In the genomic region with DNA sequence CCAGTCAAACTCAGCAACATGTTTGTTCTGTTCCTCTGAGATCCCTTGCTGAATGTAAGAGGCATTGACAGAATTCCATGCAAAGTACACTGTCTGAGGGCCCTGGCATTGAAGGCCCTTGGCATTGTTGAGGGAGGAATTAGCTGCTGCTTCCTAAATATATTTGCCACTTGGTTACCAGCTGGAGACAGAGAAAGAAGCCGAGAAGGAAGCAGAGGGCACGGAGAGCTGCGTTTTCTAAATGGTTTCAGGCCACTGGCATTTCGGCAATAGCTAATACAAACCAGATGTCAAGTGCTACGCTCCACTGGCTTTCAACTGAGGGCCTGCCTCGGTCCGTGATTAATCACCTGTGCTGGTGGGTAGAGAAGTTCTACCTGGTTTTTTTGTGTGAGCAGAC, we compare ENCODE assay signal across 10 mouse cellular contexts.
DNase-seq lines count a peak whose midpoint lies in the region; ATAC-seq and TF ChIP-seq lines count a peak whose summit lies in the region.
"Had no signal": no experiment of that assay in that cellular context is flagged by ENCODE, and none has a peak within 500 bp of the region (broad histone marks: within the 10 kb centered on the region; RNA-seq: fewer than 3 reads in every experiment).

No protein-coding gene starts in this region.

- no peaks in the 10 kb centered on the region for H3K27me3 ChIP-seq in embryonic facial prominence, embryonic 11.5 days (ENCODE audit: control insufficient read depth, insufficient read depth, low read length)
- peaks cover 8% of the 10 kb centered on the region; the same call in 1 of the 2 replicates for H3K27me3 ChIP-seq in forebrain, postnatal 0 days (ENCODE audit: insufficient read depth, low read length)
- no peaks in the 10 kb centered on the region for H3K27me3 ChIP-seq in liver, embryonic 11.5 days (replicated peaks; ENCODE audit: control insufficient read depth, insufficient read depth, low read length)
- H3K27me3 ChIP-seq in intestine, embryonic 16.5 days (replicated peaks; ENCODE audit: control insufficient read depth, insufficient read depth, low read length): no peaks in the 10 kb centered on the region

- H3K4me1 ChIP-seq in embryonic facial prominence, embryonic 11.5 days (ENCODE audit: control insufficient read depth, insufficient read depth, low read length): peaks cover 3% of the 10 kb centered on the region
- 0 out of 2 replicates have a peak, but pooled peaks cover 4% of the 10 kb centered on the region for H3K4me1 ChIP-seq in forebrain, postnatal 0 days (ENCODE audit: insufficient read depth)
- H3K4me1 ChIP-seq in liver, embryonic 11.5 days (replicated peaks; ENCODE audit: control insufficient read depth, insufficient read depth, low read length): no peaks in the 10 kb centered on the region
- H3K4me1 ChIP-seq in intestine, embryonic 16.5 days (ENCODE audit: control insufficient read depth, insufficient read depth, low read length): no peaks in the 10 kb centered on the region

- no peak for TF ChIP-seq CTCF in forebrain, postnatal 0 days (IDR thresholded peaks at IDR 0.05; ENCODE audit: low read depth)

- H3K4me2 ChIP-seq in embryonic facial prominence, embryonic 11.5 days (ENCODE audit: low read depth, low read length): peak overlapping the region; percentile 24
- H3K4me2 ChIP-seq in forebrain, postnatal 0 days (ENCODE audit: low read depth): 0 out of 2 replicates have a peak overlapping the region, but pooled peaks have one; percentile 6
- no peak overlapping the region for H3K4me2 ChIP-seq in liver, embryonic 11.5 days
- no peak overlapping the region for H3K4me2 ChIP-seq in intestine, embryonic 16.5 days (ENCODE audit: low read depth, low read length)

- WGBS in embryonic facial prominence, embryonic 11.5 days: 2% methylated on average over 7 of the region's 7 CpGs
- WGBS in forebrain, postnatal 0 days: 7% methylated on average over 7 of the region's 7 CpGs
- WGBS in liver, embryonic 11.5 days: 42% methylated on average over 7 of the region's 7 CpGs
- WGBS in intestine, embryonic 16.5 days: 21% methylated on average over 7 of the region's 7 CpGs

- peak; percentile 81 for ATAC-seq in embryonic facial prominence, embryonic 11.5 days (replicated peaks; ENCODE audit: insufficient number of reproducible peaks, low FRiP score, low TSS enrichment, low read depth)
- no peak; the same call in 1 of the 2 replicates for ATAC-seq in forebrain, postnatal 0 days
- no peak for ATAC-seq in liver, embryonic 11.5 days (replicated peaks; ENCODE audit: low FRiP score)
- no peak for ATAC-seq in intestine, embryonic 16.5 days
- ATAC-seq in erythroid progenitor cell, adult 5-6 weeks (replicated peaks; ENCODE audit: low FRiP score, poor library complexity, severe bottlenecking): no peak

- peak; percentile 87 for DNase-seq in embryonic facial prominence, embryonic 11.5 days (ENCODE audit: low spot score)
- DNase-seq in forebrain, postnatal 0 days: no peak
- DNase-seq in kidney, postnatal 10 days: peak; percentile 17
- DNase-seq in neural tube, embryonic 10.5 days (ENCODE audit: extremely low spot score, low spot score): peak; percentile 73
- no peak for DNase-seq in layer of hippocampus, postnatal 25 days (ENCODE audit: extremely low spot score in 1 of 2, low spot score in 1 of 2)
- DNase-seq in liver, embryonic 11.5 days (ENCODE audit: low spot score): no peak
- DNase-seq: cerebellum, postnatal 14 days had no signal

- H3K36me3 ChIP-seq in embryonic facial prominence, embryonic 11.5 days (replicated peaks; ENCODE audit: control insufficient read depth, insufficient read depth, low read depth, low read length): no peaks in the 10 kb centered on the region
- no peaks in the 10 kb centered on the region for H3K36me3 ChIP-seq in forebrain, postnatal 0 days (ENCODE audit: insufficient read depth)
- no peaks in the 10 kb centered on the region for H3K36me3 ChIP-seq in liver, embryonic 11.5 days (ENCODE audit: control insufficient read depth, insufficient read depth, low read length)
- no peaks in the 10 kb centered on the region for H3K36me3 ChIP-seq in intestine, embryonic 16.5 days (ENCODE audit: control insufficient read depth, insufficient read depth, low read length)
- H3K36me3 ChIP-seq: heart, embryonic 10.5 days had no signal

- peak overlapping the region; percentile 58 for H3K27ac ChIP-seq in embryonic facial prominence, embryonic 11.5 days (replicated peaks; ENCODE audit: low read depth, low read length)
- no peak overlapping the region for H3K27ac ChIP-seq in forebrain, postnatal 0 days (ENCODE audit: low read depth, low read length)
- no peak overlapping the region for H3K27ac ChIP-seq in liver, embryonic 11.5 days (ENCODE audit: low read depth, low read length)
- no peak overlapping the region for H3K27ac ChIP-seq in intestine, embryonic 16.5 days (ENCODE audit: low read length)
- H3K27ac ChIP-seq: heart, embryonic 10.5 days had no signal

- H3K9me3 ChIP-seq in embryonic facial prominence, embryonic 11.5 days (replicated peaks; ENCODE audit: control insufficient read depth, low read length): no peaks in the 10 kb centered on the region
- no peaks in the 10 kb centered on the region for H3K9me3 ChIP-seq in forebrain, postnatal 0 days (ENCODE audit: low read length)
- H3K9me3 ChIP-seq in liver, embryonic 11.5 days (ENCODE audit: control insufficient read depth, low read length): no peaks in the 10 kb centered on the region
- H3K9me3 ChIP-seq in intestine, embryonic 16.5 days (ENCODE audit: control insufficient read depth, low read length): no peaks in the 10 kb centered on the region
- H3K9me3 ChIP-seq: heart, embryonic 10.5 days had no signal

- no peak overlapping the region for H3K4me3 ChIP-seq in embryonic facial prominence, embryonic 11.5 days (ENCODE audit: low read depth, low read length)
- H3K4me3 ChIP-seq in forebrain, postnatal 0 days (ENCODE audit: low read depth, low read length): no peak overlapping the region
- no peak overlapping the region for H3K4me3 ChIP-seq in liver, embryonic 11.5 days (ENCODE audit: low read depth, low read length)
- no peak overlapping the region for H3K4me3 ChIP-seq in intestine, embryonic 16.5 days (ENCODE audit: low read length)
- H3K4me3 ChIP-seq: heart, embryonic 10.5 days had no signal

- H3K9ac ChIP-seq in embryonic facial prominence, embryonic 11.5 days (replicated peaks; ENCODE audit: low read length): no peak overlapping the region
- H3K9ac ChIP-seq in forebrain, postnatal 0 days: no peak overlapping the region
- no peak overlapping the region for H3K9ac ChIP-seq in liver, embryonic 11.5 days (ENCODE audit: low read depth, low read length)
- no peak overlapping the region for H3K9ac ChIP-seq in intestine, embryonic 16.5 days (ENCODE audit: low read depth, low read length)

Comparison
In these comparisons a context has a peak if more than half of its experiments do, and no peak if none do; other contexts are left out.
1. DNase-seq: peak in embryonic facial prominence, embryonic 11.5 days (single experiment), kidney, postnatal 10 days (single experiment) and neural tube, embryonic 10.5 days (single experiment); none in forebrain, postnatal 0 days (single experiment), layer of hippocampus, postnatal 25 days (0 of 2) and liver, embryonic 11.5 days (single experiment).
2. H3K4me2 ChIP-seq: peak in embryonic facial prominence, embryonic 11.5 days (single experiment) and forebrain, postnatal 0 days (single experiment); none in liver, embryonic 11.5 days (single experiment) and intestine, embryonic 16.5 days (single experiment).